Mouse (Mus musculus): ENCODE data around the gene Ncbp2.

Ncbp2 gene

DNA sequence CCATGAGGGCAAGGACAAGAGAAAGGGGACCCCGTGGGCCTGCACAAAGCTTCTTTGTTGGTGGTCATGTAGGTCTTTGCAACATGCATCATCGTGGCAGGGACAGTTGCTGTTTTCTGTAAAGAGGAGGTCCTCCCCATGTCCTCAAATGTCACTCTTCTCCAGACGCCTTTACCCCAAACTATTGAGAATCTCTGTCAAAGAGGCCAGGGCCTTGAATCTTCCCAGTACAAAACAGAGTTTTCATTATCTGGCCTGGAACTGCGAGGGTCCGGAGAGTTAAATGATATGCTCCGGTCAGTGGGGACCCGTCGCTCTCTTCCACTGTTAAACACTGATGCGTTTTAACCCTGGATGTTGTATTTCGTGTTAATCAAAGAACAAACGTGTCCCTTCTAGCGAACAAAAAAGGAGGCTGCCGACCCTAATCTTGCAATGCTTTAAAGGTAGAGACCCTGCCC, 13.7 kb upstream of the Ncbp2 start:
- in situ Hi-C loops (cut with MboI, MseI): no loop called here

- in situ Hi-C loops (cut with MboI, MseI): no loop called here
These were observed 13.0 kb upstream of the Ncbp2 start for GRCm38 (mm10) chr16:31935091-31935979.

GRCm38 (mm10) chr16:31936568-31936967, 11.7 kb upstream of the Ncbp2 start:
- in situ Hi-C loops (cut with MboI, MseI): no loop called here

- in situ Hi-C loops (cut with MboI, MseI): no loop called here
These were observed 9.5 kb upstream of the Ncbp2 start for GRCm38 (mm10) chr16:31938856-31939255.

DNA sequence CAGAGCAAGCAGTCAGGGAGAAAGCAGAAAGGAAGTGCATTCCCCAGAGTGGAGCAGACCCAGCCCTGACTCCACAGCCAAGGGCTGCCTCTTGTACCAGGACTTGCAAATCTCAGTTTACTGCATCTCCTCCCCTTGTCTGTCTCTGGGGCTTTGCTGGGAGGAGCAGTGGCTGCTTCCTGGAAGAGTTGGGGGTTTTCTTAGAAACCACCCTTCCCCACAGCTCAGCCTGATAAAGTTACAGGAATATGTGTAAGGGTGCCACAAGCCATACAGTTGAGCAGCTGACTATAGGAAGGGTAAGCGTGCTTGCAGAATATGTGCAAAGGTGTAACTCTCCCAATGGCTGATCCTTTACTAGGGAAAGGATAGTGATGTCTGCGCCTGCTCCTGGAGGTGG, 7.7 kb upstream of the Ncbp2 start:
- in situ Hi-C loops (cut with MboI, MseI): loop anchor here in 1 of 2 experiments (10.0 kb wide), 1 partner anchor 164 kb away; no protein-coding TSS in a partner anchor

GRCm38 (mm10) chr16:31943980-31944379, 4.3 kb upstream of the Ncbp2 start:
- in situ Hi-C loops (cut with MboI, MseI): loop anchor here in 1 of 2 experiments (10.0 kb wide), 1 partner anchor 161 kb away; no protein-coding TSS in a partner anchor

DNA sequence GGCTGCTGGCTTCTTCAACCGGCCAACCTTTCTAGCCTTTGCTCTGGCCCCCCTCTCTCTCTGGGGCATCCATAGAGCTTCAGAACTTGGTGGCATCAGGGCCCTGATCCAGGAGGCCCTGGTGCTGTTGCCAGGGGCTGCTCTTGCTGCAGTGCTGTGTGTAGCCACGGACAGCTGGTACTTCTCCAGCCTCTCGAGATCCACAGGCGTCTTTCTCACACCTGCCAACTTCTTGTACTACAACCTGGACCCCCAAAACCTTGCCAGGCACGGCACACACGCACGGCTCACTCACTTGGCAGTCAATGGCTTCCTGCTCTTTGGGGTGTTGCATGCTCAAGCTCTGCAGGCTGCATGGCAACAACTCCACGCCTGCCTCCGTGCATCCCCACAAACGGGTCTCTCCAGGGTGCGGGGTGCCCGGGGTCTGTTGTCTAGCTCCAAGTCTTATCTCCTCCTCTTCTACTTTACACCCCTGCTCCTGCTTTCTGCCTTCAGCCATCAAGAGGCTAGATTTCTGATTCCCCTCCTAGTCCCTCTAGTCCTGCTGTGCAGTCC, 3.5 kb upstream of the Ncbp2 start:
- in situ Hi-C loops (cut with MboI, MseI): loop anchor here in 1 of 2 experiments (10.0 kb wide), 1 partner anchor 160 kb away; no protein-coding TSS in a partner anchor

DNA sequence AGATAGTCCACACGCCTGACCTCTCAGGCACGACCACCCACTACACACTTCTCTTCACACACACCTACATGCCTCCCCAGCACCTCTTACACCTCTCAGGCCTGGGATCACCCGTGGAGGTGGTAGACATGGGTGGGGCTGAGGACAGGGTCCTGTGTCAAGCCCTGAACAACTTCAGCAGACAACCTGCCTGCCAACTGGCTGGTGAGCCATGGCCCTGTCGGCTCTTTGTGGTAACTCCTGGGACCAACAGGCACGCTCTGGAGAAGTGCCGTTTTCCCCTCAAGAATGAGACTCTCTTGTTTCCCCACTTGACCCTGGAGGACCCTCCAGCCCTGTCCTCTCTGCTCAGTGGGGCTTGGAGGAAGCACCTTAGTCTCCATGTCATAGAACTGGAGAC, 2.9 kb upstream of the Ncbp2 start:
- in situ Hi-C loops (cut with MboI, MseI): loop anchor here in 1 of 2 experiments (10.0 kb wide), 1 partner anchor 159 kb away; no protein-coding TSS in a partner anchor

DNA sequence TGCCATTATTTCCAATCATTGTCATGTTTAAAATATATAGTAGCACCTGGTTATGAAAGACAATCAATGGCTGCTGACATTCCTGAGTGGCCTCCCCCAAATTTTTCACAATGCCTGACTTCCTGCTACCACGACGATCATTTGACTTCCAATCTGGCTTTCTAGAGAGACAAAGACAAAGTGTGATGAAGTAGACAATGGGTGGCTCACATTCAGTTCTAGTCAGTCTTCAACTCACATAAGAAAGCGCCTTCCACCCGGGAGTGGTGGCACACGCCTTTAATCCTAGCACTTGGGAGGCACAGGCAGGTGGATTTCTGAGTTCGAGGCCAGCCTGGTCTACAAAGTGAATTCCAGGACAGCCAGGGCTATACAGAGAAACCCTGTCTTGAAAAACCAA, 2.3 kb upstream of the Ncbp2 start:
- in situ Hi-C loops (cut with MboI, MseI): loop anchor here in 1 of 2 experiments (10.0 kb wide), 1 partner anchor 159 kb away; no protein-coding TSS in a partner anchor

DNA sequence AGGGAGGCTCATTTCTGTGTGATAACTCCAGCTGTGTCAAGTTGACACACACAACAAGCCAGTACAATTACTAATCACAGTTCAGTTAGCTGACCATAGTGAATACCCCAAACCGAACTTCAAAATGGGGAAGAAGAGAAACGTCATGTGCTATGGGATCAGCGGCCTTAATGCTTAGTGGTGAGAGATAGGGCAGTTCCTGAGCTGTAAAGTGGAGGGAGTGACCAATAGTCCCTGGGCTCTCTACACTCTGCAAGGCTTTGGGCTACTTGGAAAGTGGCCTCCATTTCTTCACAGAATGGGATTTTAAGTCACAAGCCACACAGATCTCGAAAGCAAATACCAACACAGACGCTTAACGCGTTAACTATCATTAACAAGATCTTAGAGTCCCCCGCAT, 980 bp upstream of the Ncbp2 start:
- in situ Hi-C loops (cut with MboI, MseI): loop anchor here in 1 of 2 experiments (10.0 kb wide), 1 partner anchor 157 kb away; no protein-coding TSS in a partner anchor

GRCm38 (mm10) chr16:31947901-31948316, 404 bp upstream of the Ncbp2 start:
- in situ Hi-C loops (cut with MboI, MseI): loop anchor here in 1 of 2 experiments (10.0 kb wide), 1 partner anchor 157 kb away; no protein-coding TSS in a partner anchor

DNA sequence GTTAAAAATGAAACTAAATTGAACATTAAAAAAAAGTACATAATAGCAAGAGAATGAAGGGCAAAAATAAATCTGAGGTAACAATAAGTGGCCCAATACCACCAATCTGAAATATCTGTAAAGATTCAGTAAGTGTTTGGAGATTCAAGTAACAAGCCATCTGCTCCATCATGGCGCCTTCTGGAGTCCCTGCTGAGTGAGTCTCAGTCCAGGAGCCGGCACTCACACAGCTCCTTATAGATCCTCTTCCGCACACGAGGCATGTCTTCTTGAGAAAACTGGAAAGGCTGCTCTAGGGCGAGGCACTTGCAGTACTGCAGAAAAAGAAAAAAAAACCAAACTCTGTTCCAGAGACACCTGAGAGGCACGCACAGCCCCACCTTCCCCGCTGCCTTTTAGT, 14.9 kb downstream of the Ncbp2 start:
- in situ Hi-C loops (cut with MboI, MseI): no loop called here

- in situ Hi-C loops (cut with MboI, MseI): no loop called here
These were observed 26.9 kb downstream of the Ncbp2 start for GRCm38 (mm10) chr16:31975258-31975657.

GRCm38 (mm10) chr16:31979501-31979900, 31.2 kb downstream of the Ncbp2 start:
- in situ Hi-C loops (cut with MboI, MseI): no loop called here

GRCm38 (mm10) chr16:31980946-31981345, 32.6 kb downstream of the Ncbp2 start:
- in situ Hi-C loops (cut with MboI, MseI): loop anchor here in 1 of 2 experiments (5.0 kb wide), 1 partner anchor 51 kb away; no protein-coding TSS in a partner anchor

- in situ Hi-C loops (cut with MboI, MseI): no loop called here
These were observed 43.7 kb downstream of the Ncbp2 start for GRCm38 (mm10) chr16:31992039-31992438.

DNA sequence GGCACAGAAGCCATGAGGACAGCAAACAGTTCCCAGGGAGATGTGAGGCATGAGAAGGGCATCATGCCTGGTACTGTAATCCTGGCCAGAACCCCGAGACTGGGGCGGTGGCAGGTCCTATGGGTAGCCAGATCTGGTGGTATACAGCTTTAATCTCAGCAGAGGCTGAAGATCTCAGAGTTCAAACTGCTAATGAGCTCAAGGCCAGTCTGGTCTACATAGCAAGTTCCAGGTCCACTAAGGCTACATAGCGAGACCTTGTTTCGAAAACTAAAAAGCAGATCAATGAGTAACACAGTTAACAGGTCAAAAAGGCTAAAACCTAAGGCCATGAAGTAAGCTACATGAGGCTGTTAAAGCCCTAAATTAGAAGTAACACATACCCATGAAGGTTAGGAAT, 44.9 kb downstream of the Ncbp2 start:
- in situ Hi-C loops (cut with MboI, MseI): no loop called here

- in situ Hi-C loops (cut with MboI, MseI): no loop called here
These were observed 45.6 kb downstream of the Ncbp2 start for GRCm38 (mm10) chr16:31993946-31994345.

GRCm38 (mm10) chr16:31996371-31996770, 48.1 kb downstream of the Ncbp2 start:
- in situ Hi-C loops (cut with MboI, MseI): no loop called here

- in situ Hi-C loops (cut with MboI, MseI): no loop called here
These were observed 54.5 kb downstream of the Ncbp2 start, which contains the start of gene Senp5 for GRCm38 (mm10) chr16:32002509-32003477. Senp5 (minus strand) TSS chr16:32003287.

GRCm38 (mm10) chr16:32004731-32005130, 56.4 kb downstream of the Ncbp2 start:
- in situ Hi-C loops (cut with MboI, MseI): no loop called here
